Mouse (Mus musculus) kidney, adult 8-10 months (tissue): ENCODE measurements around the gene Gadd45g.

Source experiments
- DNase-seq, 2 experiments: peaks; one replicate each; pipeline ENCODE4 v3.0.0; 2022

Gene Gadd45g

GRCm38 (mm10) chr13:51888426-51888825 lies 41.9 kb downstream of the Gadd45g start:
- no peak for DNase-seq

DNA sequence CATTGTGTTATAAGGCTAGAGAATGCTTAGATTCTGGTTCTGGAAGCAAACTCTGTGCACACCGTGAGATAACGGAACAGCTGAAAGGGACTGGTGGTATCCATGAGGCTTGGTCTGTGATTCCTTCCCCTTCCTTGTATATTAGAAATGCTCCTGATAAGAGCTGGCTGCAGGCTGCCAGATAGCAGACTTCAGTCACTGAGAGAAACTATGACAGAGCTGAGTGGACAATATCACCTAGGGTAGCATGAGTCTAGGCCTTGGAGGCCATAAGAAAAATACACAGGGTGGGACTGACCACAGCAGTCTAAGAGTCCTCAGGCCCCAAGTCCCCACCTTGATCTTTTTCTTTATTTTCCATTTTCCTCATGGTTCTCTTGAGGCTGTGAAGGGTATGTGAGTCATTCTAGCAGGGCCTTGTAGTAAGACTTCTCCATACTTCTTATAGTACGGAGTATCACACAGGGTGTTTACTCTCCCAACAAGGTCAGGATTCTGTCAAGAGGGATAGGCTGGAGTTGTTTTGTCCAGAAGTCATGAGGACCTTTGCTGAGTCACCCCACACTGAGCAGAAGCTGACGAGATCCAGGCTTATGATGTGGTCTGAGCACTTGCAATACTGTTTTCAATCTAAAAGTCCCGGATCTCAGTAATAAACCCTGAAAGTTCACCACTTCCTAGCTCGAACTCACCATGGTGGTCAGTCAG lies 45.5 kb downstream of the Gadd45g start:
- no peak for DNase-seq

DNA sequence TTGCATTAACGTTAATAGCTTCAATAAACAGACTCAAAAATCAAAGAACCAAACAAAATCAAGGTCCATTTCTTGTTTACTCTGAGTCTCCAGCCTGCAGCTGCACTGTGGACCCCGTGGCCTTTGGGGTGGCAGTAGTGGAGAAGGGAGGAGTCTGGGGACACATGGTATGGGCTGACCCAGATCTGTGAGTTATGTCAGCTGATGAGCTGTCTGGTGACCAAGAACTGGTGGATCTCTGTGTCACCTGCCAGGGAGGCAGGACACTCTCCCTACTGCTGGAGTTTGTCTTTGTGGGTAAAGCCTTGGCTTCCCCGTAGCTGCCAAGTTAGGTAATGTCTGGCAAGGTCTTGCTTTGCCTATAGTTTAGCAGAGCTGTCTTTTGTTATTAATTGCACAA lies 51.1 kb downstream of the Gadd45g start:
- DNase-seq: no peak
